Mouse (Mus musculus) olfactory bulb, adult 2 months (tissue): Measurements from ENCODE around the gene Gpr12. TPM values are rescaled to one million over a fixed set of nuclear protein-coding genes. Genes with fewer than 3 reads are reported as not detected.
"Not testable (repeated sequence)": the region's sequence is repeated elsewhere in the genome, so short reads cannot be mapped to it uniquely, and the experiment has no call there.

Experiments used
- H3K27ac ChIP-seq: fragments of 200-500 bp; 2 replicates; pipeline ENCODE4 v1.5.1; 2012; ENCODE audit warnings: low read depth, low read length; ENCODE audit not compliant: insufficient read depth
- H3K4me1 ChIP-seq: fragments of 200-500 bp; 2 replicates; pipeline ENCODE4 v1.6.1; 2012; ENCODE audit warnings: low read length; ENCODE audit not compliant: control insufficient read depth, insufficient read depth
- H3K4me3 ChIP-seq: fragments of 200-500 bp; 2 replicates; pipeline ENCODE4 v1.5.1; 2012; ENCODE audit warnings: mild to moderate bottlenecking, low read depth, low read length, moderate library complexity; ENCODE audit not compliant: insufficient read depth
- CTCF ChIP-seq: fragments of 200-500 bp; IDR thresholded peaks from 2 replicates; pipeline ENCODE4 v1.5.1; 2012; ENCODE audit warnings: low read depth, mild to moderate bottlenecking, low read length, moderate library complexity; ENCODE audit not compliant: insufficient read depth
- POLR2A ChIP-seq: fragments of 200-500 bp; IDR thresholded peaks from 2 replicates; pipeline ENCODE4 v1.6.1; 2012; ENCODE audit warnings: mild to moderate bottlenecking, low read depth, low read length, moderate library complexity; ENCODE audit not compliant: insufficient read depth
- WGBS: fragments of 180-500 bp; shearing (Covaris S2); methylation state at CpG from one replicate; pipeline ENCODE4 v1.1.7; 2018; 5-methylcytosine and 5-hydroxymethylcytosine counted together
- polyA plus RNA-seq: library from polyadenylated mRNA; stranded (reverse); fragments of >200 nt; gene quantifications from 2 replicates; pipeline ENCODE4 v1.2.4, GENCODE M21; 2012; ENCODE audit warnings: low replicate concordance; ENCODE audit not compliant: missing spikeins, insufficient read depth, insufficient read length

Gene Gpr12
- polyA plus RNA-seq, 1 experiment: not detected

DNA sequence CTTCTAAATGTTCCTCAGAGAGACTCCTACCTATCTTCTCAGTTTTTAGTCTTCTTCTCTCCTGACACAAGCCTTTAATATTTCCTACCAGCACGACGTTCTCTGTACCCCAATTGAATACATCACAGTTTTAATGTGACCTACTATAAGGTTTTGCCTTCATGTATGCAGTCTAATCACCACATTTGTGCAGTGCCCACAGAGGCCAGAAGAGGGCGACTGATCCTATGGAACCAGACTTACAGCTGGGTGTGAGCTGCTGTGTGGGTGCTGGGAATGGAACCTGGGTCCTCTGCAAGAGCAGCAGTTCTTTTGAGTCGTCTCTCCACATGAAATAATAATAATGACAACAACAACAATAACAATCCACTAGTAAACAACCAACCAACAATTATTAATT lies 18.0 kb downstream of the Gpr12 start:
- TF ChIP-seq POLR2A (no peak), CTCF (no peak)
- H3K4me1 ChIP-seq: no peaks in the 10 kb centered on the region
- no peak overlapping the region for H3K27ac ChIP-seq
- no peak overlapping the region for H3K4me3 ChIP-seq
- whole genome bisulfite sequencing: 69% methylated on average over 4 of the region's 4 CpGs

DNA sequence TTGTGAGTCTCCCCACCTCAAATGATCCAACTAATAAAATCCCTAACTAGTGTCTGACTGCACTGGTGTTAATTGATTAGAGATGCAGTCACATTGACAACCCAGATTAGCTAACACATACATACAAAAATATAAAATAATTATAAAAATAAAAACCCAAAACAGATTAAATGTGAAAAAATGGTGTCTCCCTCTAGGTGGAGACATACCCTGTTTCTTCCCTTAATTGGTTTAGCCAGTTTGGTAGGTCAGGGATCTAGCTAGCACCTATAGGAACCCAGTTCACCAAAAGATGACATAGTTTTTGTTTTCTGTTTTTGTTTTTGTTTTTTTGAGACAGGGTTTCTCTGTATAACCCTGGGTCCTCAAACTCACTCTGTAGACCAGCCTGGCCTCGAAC lies 20.8 kb downstream of the Gpr12 start:
- TF ChIP-seq CTCF (no peak), POLR2A (no peak)
- no peak overlapping the region for H3K4me3 ChIP-seq
- H3K4me1 ChIP-seq: no peaks in the 10 kb centered on the region
- 94% methylated on average over 1 of the region's 1 CpGs for WGBS
- H3K27ac ChIP-seq: no peak overlapping the region

DNA sequence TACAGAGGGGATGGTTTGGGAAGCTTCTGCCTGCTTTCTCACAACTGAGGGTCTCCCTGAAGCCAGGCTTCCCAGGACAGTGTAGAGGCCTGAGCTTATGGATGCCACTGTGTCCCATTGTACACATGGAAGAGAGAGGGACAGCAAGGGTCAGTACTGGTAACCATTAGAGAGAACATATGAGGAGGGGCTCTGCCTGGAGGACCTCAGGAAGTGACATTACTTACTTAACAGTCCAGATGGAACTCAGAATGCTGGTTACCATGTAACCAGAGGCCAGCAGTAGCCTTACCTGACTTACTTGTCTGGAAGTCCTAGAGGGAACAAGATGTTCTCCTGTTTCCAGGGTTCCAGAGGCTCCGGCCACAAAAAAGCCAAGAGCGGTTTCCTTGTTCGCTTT lies 29.2 kb downstream of the Gpr12 start, which contains the start of gene Gm3415:
TSS of gene Gm3415 (plus strand) at position 301 of the 400 bp plus-strand sequence.
- no CpG with 5 or more reads among the region's 3 CpGs for WGBS

DNA sequence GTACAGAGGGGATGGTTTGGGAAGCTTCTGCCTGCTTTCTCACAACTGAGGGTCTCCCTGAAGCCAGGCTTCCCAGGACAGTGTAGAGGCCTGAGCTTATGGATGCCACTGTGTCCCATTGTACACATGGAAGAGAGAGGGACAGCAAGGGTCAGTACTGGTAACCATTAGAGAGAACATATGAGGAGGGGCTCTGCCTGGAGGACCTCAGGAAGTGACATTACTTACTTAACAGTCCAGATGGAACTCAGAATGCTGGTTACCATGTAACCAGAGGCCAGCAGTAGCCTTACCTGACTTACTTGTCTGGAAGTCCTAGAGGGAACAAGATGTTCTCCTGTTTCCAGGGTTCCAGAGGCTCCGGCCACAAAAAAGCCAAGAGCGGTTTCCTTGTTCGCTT lies 47.7 kb downstream of the Gpr12 start, which contains the start of gene Gm3409:
TSS of gene Gm3409 (plus strand) at position 301 of the 400 bp plus-strand sequence.
- H3K4me3 ChIP-seq, H3K4me1 ChIP-seq, H3K27ac ChIP-seq: not testable (repeated sequence)
- WGBS: 97% methylated on average over 3 of the region's 3 CpGs

More for the DNA sequence above, 29.2 kb downstream of the Gpr12 start, which contains the start of gene Gm3415:
- not testable (repeated sequence) for H3K27ac ChIP-seq, H3K4me1 ChIP-seq, H3K4me3 ChIP-seq

Other genes with a start within 250 kb of the Gpr12 start
- gene Wasf3, start 200.3 kb downstream of the Gpr12 start, polyA plus RNA-seq: not detected in 2 replicates
- gene Gm6408, start 103.3 kb downstream of the Gpr12 start, polyA plus RNA-seq: not detected in 2 replicates
- gene Gm6370, start 93.9 kb downstream of the Gpr12 start, polyA plus RNA-seq: not detected in 2 replicates
- not detected in 2 replicates for gene 4930449I24Rik, start 82.8 kb downstream of the Gpr12 start, polyA plus RNA-seq
- not detected in 2 replicates for gene Gm3402, start 71.1 kb downstream of the Gpr12 start, polyA plus RNA-seq
- not detected in 2 replicates for gene Gm3404, start 59.4 kb downstream of the Gpr12 start, polyA plus RNA-seq
- gene Gm3409, start 47.6 kb downstream of the Gpr12 start, polyA plus RNA-seq: not detected in 2 replicates
- not detected in 2 replicates for gene Gm3415, start 29.1 kb downstream of the Gpr12 start, polyA plus RNA-seq
- gene Usp12, start 209.8 kb upstream of the Gpr12 start, polyA plus RNA-seq: not detected in 2 replicates
- gene Rpl21, start 247.7 kb upstream of the Gpr12 start, polyA plus RNA-seq: not detected in 2 replicates